Mouse (Mus musculus) central nervous system, embryonic 14 days (tissue): ENCODE results near the gene Scarb2. TPM values are rescaled to one million over a fixed set of nuclear protein-coding genes. Genes with fewer than 3 reads are reported as not detected.

Experiments
- polyA plus RNA-seq: library from polyadenylated mRNA; depleted of rRNA; stranded (reverse); fragments of >200 nt; gene quantifications from 2 replicates; pipeline ENCODE4 v1.2.3, GENCODE M21; 2012; rRNA removed

Scarb2 gene
- polyA plus RNA-seq = 51.4 and 57.8 TPM in 2 replicates

DNA sequence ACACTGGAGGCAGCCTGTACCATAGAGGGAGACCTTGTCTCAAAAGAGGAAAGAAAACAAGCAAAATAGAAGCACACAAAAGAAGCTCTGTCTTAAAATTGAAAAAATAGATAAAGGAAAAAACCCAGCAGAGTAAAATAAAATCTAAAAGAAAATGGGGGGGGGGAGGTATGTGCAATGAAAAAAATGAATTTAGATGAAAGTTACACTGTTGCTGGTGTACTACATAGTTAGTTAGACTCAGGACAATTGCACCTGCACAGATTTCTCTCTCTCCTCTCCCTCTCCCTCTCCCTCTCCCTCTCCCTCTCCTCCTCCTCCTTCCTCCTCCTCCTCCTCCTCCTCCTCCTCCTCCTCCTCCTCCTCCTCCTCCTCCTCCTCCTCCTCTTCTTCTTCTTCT lies at the start of gene Scarb2:
Gene Scarb2, minus strand, starts transcription at position 101 of the 400 bp plus-strand sequence.

DNA sequence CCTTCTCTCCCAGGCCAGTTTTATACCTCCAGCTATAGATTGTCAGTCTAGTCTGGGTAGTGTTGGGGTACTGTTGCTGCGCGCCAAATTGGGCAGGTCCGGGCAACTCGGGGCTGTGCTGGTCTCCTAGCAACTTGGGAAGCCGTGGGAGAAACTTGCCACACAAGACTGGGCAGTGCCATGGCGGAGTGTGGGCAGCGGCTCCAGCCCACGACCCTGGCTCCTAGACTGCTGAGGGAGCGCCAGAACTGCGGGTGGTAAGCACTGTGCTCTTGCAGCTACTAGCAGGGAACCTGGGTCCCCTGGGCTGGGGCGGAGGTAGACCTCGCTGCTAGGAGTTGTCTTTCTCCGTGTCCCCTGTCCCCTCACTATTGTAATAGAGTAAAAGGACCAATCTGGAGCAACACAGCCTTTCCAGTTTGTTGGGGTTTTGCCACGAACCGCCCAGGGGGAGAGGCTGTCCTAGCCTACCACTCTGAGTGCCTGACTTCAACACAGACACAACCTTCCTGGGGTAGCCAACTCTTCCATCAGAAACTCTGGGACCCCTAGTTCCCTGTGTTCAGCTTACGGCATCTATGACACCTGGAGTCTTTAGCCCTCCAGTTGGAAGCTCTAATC lies 48.4 kb upstream of the Scarb2 start, which contains the start of gene Fam47e:
Gene Fam47e, plus strand, starts transcription at position 179 of the 621 bp plus-strand sequence.

DNA sequence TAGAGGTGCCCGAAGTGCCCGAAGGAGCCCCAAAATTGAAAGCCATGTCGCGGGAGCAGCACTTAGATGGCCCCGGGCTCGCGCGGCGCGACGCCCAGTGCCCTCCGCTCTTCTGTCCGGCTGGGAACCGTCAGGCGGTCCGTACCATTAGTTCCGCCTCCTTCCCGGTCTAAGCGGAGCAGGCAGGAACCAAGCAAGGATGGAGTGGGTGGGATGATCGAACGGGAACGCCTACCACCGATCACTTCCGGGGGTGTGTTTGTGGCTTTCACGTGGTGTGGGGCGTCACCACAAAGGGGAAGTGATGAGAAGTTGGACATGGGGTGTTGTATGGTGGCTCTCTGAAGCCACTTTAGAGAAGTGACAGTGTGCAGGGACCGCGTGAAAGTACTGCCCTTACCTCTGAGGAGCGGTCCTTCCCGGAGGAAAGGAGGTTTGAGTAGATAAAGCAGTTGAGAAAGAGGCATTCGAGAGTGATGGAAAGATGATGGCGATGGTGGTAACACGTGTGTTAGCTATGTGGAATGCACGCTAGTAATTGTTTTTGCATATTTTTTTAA lies 71.5 kb downstream of the Scarb2 start, which contains the start of gene Nup54:
Gene Nup54, minus strand, starts transcription at position 195 of the 560 bp plus-strand sequence.

Other genes with a start within 250 kb of the Scarb2 start
- gene Naaa, start 228.7 kb downstream of the Scarb2 start, polyA plus RNA-seq = 13.2 and 15.2 TPM in 2 replicates
- gene Sdad1, start 196.4 kb downstream of the Scarb2 start, polyA plus RNA-seq = 21.2 and 23.2 TPM in 2 replicates
- 0.22 and 2.2 TPM in 2 replicates for gene Cxcl9, start 178.8 kb downstream of the Scarb2 start, polyA plus RNA-seq
- gene Art3, start 175.0 kb downstream of the Scarb2 start, polyA plus RNA-seq = 4.6 and 5.1 TPM in 2 replicates
- gene Cxcl10, start 157.9 kb downstream of the Scarb2 start, polyA plus RNA-seq = 10.4 and 31.7 TPM in 2 replicates
- gene Nup54, start 71.6 kb downstream of the Scarb2 start, polyA plus RNA-seq = 62.5 and 71.3 TPM in 2 replicates
- 0.26 and 0.39 TPM in 2 replicates for gene Fam47e, start 48.2 kb upstream of the Scarb2 start, polyA plus RNA-seq
- gene Stbd1, start 96.2 kb upstream of the Scarb2 start, polyA plus RNA-seq = 3.0 and 6.6 TPM in 2 replicates
- 0.90 and 0.95 TPM in 2 replicates for gene Ccdc158, start 168.4 kb upstream of the Scarb2 start, polyA plus RNA-seq
- gene Shroom3, start 176.6 kb upstream of the Scarb2 start, polyA plus RNA-seq = 6.1 and 6.2 TPM in 2 replicates